Mouse (Mus musculus): ENCODE data around the gene Foxe1.

DNA sequence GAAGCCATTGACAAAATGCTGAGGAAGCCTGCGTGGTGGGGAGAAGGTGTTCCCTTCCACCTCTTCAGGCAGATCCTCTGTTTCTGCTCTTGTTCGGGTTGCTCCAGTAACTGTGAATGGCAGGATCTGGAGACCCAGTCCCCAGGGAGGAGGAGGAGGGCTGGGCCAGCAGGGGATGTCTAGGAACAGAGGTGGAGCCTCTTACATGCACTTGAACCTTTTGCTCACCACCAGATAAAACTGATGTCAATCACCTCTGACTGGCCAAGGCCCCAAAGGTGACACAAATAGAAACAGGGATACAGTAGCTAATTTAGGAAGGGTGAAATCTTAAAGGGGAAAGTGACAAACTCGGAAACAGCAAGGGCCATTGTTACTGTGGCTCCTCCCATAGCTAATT is 5.4 kb upstream of the Foxe1 start:
- TF ChIP-seq CTCF (IDR thresholded peaks at IDR 0.05; ENCODE audit: extremely low read depth, insufficient read depth, insufficient read length, insufficient replicate concordance) = no peak
- TF ChIP-seq POLR2A (IDR thresholded peaks at IDR 0.05; ENCODE audit: low read depth, low read length) = no peak
